Mouse (Mus musculus) stomach, embryonic 16.5 days (tissue): Measurements from ENCODE around the gene Csnk1d. TPM values are rescaled to one million over a fixed set of nuclear protein-coding genes. Genes with fewer than 3 reads are reported as not detected.
A peak's percentile ranks its signal among the peaks of the same experiment; 100 is the strongest.

ENCODE experiments used
- ATAC-seq: fragments of 200-750 bp; cut with Nextera tagmentation; 2 replicates; pipeline ENCODE4 v1.8.0; 2017; ENCODE audit warnings: moderate number of reproducible peaks, moderate TSS enrichment; ENCODE audit not compliant: insufficient read depth, low FRiP score
- H3K27ac ChIP-seq: fragments of 300-500 bp; sonication (generic); 2 replicates; pipeline ENCODE4 v1.5.1; 2014; ENCODE audit warnings: low read length
- H3K27me3 ChIP-seq: fragments of 300-500 bp; sonication (generic); 2 replicates; pipeline ENCODE4 v1.6.1; 2014; ENCODE audit warnings: low read length, control low read depth, mixed read lengths; ENCODE audit not compliant: control insufficient read depth, insufficient read depth
- H3K36me3 ChIP-seq: fragments of 300-500 bp; sonication (generic); 2 replicates; pipeline ENCODE4 v1.6.1; 2014; ENCODE audit warnings: low read length; ENCODE audit not compliant: control insufficient read depth, insufficient read depth
- H3K4me1 ChIP-seq: fragments of 300-500 bp; sonication (generic); 2 replicates; pipeline ENCODE4 v1.6.1; 2014; ENCODE audit warnings: low read length, control low read depth, mixed read lengths; ENCODE audit not compliant: control insufficient read depth, insufficient read depth
- H3K4me2 ChIP-seq: fragments of 300-500 bp; sonication (generic); 2 replicates; pipeline ENCODE4 v1.6.1; 2014; ENCODE audit warnings: low read depth, low read length, mixed read lengths
- H3K4me3 ChIP-seq: fragments of 300-500 bp; sonication (generic); replicated peaks from 2 replicates; pipeline ENCODE4 v1.5.1; 2014; ENCODE audit warnings: mild to moderate bottlenecking, low read length
- H3K9ac ChIP-seq: fragments of 300-500 bp; sonication (generic); 2 replicates; pipeline ENCODE4 v1.6.1; 2014; ENCODE audit warnings: low read length
- H3K9me3 ChIP-seq: fragments of 300-500 bp; sonication (generic); replicated peaks from 2 replicates; pipeline ENCODE4 v1.6.1; 2016; ENCODE audit warnings: low read length, control low read depth; ENCODE audit not compliant: control insufficient read depth
- WGBS: fragments of 180-500 bp; shearing (Covaris S2); extraction: QIAGEN DNeasy Blood & Tissue Kit; methylation state at CpG from one replicate; pipeline ENCODE4 v1.1.7; 2014; 5-methylcytosine and 5-hydroxymethylcytosine counted together
- polyA plus RNA-seq: library from polyadenylated mRNA; unstranded; fragments of >200 nt; fragmentation: Nextera tagmentation; extraction: Ambion mirVana; gene quantifications from 2 replicates; pipeline ENCODE4 v1.2.1, GENCODE M21; 2015

Csnk1d gene
- polyA plus RNA-seq, 1 experiment from 2014 or later: 104 TPM

GRCm38 (mm10) chr11:120951237-120951636 lies 39.9 kb downstream of the Csnk1d start:
- H3K4me1 ChIP-seq: peaks cover 32% of the 10 kb centered on the region
- peak overlapping the region; percentile 48 for H3K9ac ChIP-seq
- peak overlapping the region; percentile 67 for H3K27ac ChIP-seq
- ATAC-seq: no peak
- H3K36me3 ChIP-seq: peaks cover 4% of the 10 kb centered on the region; the same call in 1 of the 2 replicates
- H3K4me2 ChIP-seq: peak overlapping the region; percentile 81
- no peaks in the 10 kb centered on the region; the same call in 1 of the 2 replicates for H3K27me3 ChIP-seq
- WGBS: 27% methylated on average over 8 of the region's 8 CpGs
- H3K9me3 ChIP-seq: no peaks in the 10 kb centered on the region
- peak overlapping the region; percentile 56 for H3K4me3 ChIP-seq

GRCm38 (mm10) chr11:120950281-120951202 lies 40.6 kb downstream of the Csnk1d start:
- Histone ChIP-seq H3K9me3 (no peaks in the 10 kb centered on the region), H3K27me3 (no peaks in the 10 kb centered on the region; the same call in 1 of the 2 replicates), H3K36me3 (no peaks in the 10 kb centered on the region), H3K4me2 (peak overlapping the region; percentile 81), H3K9ac (peak overlapping the region; percentile 76), H3K27ac (peak overlapping the region; percentile 67), H3K4me1 (peaks cover 32% of the 10 kb centered on the region), H3K4me3 (peak overlapping the region; percentile 56)
- 3% methylated on average over 39 of the region's 39 CpGs for WGBS
- peak; percentile 90 for ATAC-seq

DNA sequence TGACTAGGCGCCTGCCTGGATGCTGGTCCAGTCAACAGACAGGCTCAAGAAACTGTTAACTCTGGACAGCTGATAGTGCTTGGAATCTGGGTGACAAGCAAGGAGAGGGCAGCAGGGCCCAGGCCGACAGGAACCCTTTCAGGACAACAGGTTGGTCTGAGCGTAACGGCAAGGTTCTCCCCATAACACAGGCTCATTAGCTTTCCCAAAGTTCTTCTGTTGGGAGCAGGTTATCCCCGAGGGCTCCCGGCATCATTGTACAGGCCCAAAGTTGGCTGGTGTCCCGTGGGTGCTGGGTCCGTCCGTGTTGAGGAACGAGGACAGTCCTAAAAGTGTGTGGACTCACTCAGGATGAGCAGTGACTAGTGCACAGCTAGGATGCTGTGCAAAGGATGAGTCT lies 41.3 kb downstream of the Csnk1d start:
- ATAC-seq: no peak
- peak overlapping the region; percentile 47 for H3K27ac ChIP-seq

DNA sequence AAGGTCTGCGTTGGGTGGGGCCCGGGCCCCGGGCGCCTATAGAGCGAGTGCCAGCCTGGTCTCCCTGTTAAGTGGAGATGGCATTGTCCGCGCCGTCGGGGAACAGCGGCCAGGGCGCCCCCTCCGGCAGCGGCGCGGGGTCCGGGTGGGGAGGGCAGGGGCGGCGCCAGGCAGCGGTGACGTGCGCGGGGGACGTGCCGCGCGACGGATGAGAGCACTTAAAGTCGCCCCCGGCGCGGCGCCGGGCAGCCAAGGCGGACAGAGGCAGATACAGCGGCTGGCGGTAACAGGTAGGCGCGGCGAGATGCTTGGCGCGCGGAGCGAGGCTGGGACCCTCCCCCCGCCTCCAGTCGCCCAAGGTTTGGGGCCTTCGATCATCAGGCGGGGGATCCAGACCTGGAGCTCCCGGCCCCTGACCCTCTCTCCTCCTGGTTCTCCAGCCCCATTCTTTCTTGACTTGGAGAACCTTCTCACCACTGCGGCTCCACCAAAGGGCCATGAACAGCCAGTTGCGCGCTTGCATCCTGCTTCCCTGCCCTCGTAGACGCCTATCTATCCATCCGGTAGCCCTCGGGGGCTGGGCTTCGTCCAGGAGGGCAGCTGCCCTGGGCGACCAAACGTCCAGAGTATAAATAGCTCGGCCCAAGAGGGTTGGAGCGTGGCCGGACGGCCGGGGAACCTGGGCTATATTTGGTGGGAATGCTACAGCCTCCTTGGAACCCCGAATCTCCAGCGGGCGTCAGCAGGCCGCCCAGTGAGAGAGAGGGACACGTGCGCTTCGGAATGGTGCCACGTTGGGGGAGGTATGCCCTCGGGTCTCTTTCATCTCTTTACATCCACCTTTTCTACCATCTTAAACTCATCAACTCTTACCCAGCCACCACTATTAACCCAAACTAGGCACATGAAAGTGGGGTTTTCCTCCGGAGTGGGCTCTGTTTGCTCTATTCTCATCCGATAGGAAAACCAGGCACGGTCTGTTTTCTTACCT lies 42.0 kb downstream of the Csnk1d start:
- 6% methylated on average over 70 of the region's 75 CpGs for WGBS
- no peaks in the 10 kb centered on the region for H3K9me3 ChIP-seq
- H3K9ac ChIP-seq: peak overlapping the region; percentile 76
- peaks cover 27% of the 10 kb centered on the region for H3K4me1 ChIP-seq
- no peaks in the 10 kb centered on the region for H3K36me3 ChIP-seq
- H3K4me3 ChIP-seq: peak overlapping the region; percentile 56
- H3K27ac ChIP-seq: peak overlapping the region; percentile 46; the same call in 1 of the 2 replicates
- H3K27me3 ChIP-seq: no peaks in the 10 kb centered on the region; the same call in 1 of the 2 replicates
- ATAC-seq: peak; percentile 42; the same call in 1 of the 2 replicates
- H3K4me2 ChIP-seq: peak overlapping the region; percentile 81

More for the DNA sequence above, 41.3 kb downstream of the Csnk1d start:
- peaks cover 32% of the 10 kb centered on the region for H3K4me1 ChIP-seq
- H3K9ac ChIP-seq: peak overlapping the region; percentile 76
- H3K36me3 ChIP-seq: no peaks in the 10 kb centered on the region
- H3K4me3 ChIP-seq: peak overlapping the region; percentile 56
- H3K4me2 ChIP-seq: peak overlapping the region; percentile 81
- no peaks in the 10 kb centered on the region for H3K9me3 ChIP-seq
- 39% methylated on average over 10 of the region's 10 CpGs for WGBS
- H3K27me3 ChIP-seq: no peaks in the 10 kb centered on the region; the same call in 1 of the 2 replicates

GRCm38 (mm10) chr11:120948328-120948727 lies 42.8 kb downstream of the Csnk1d start, which contains the start of gene Slc16a3:
Gene Slc16a3 (plus strand): TSS chr11:120948480.
- H3K4me1 ChIP-seq: peaks cover 27% of the 10 kb centered on the region

GRCm38 (mm10) chr11:120945926-120946325 lies 45.2 kb downstream of the Csnk1d start:
- H3K9me3 ChIP-seq: no peaks in the 10 kb centered on the region
- no peak overlapping the region for H3K4me3 ChIP-seq
- no peak overlapping the region for H3K4me2 ChIP-seq
- no peak for ATAC-seq
- H3K4me1 ChIP-seq: peaks cover 17% of the 10 kb centered on the region
- 84% methylated on average over 5 of the region's 5 CpGs for WGBS
- H3K36me3 ChIP-seq: no peaks in the 10 kb centered on the region
- H3K9ac ChIP-seq: no peak overlapping the region
- H3K27ac ChIP-seq: no peak overlapping the region
- H3K27me3 ChIP-seq: no peaks in the 10 kb centered on the region; the same call in 1 of the 2 replicates

More at GRCm38 (mm10) chr11:120948328-120948727, 42.8 kb downstream of the Csnk1d start, which contains the start of gene Slc16a3:
- ATAC-seq: no peak
- H3K9me3 ChIP-seq: no peaks in the 10 kb centered on the region
- peak within 1 kb of the TSS; percentile 56 for H3K4me3 ChIP-seq
- peak within 1 kb of the TSS; percentile 81 for H3K4me2 ChIP-seq
- peak within 1 kb of the TSS; percentile 76 for H3K9ac ChIP-seq
- 20% methylated on average over 12 of the region's 12 CpGs for WGBS
- H3K27ac ChIP-seq: peak within 1 kb of the TSS; percentile 46; the same call in 1 of the 2 replicates
- H3K36me3 ChIP-seq: no peaks in the 10 kb centered on the region
- H3K27me3 ChIP-seq: no peaks in the 10 kb centered on the region; the same call in 1 of the 2 replicates

GRCm38 (mm10) chr11:120945266-120945665 lies 45.9 kb downstream of the Csnk1d start:
- Histone ChIP-seq H3K27ac (no peak overlapping the region), H3K4me3 (no peak overlapping the region), H3K27me3 (no peaks in the 10 kb centered on the region; the same call in 1 of the 2 replicates), H3K4me2 (no peak overlapping the region), H3K36me3 (no peaks in the 10 kb centered on the region), H3K9ac (no peak overlapping the region), H3K4me1 (peaks cover 12% of the 10 kb centered on the region; the same call in 1 of the 2 replicates), H3K9me3 (no peaks in the 10 kb centered on the region)
- no peak for ATAC-seq
- 72% methylated on average over 7 of the region's 7 CpGs for WGBS

DNA sequence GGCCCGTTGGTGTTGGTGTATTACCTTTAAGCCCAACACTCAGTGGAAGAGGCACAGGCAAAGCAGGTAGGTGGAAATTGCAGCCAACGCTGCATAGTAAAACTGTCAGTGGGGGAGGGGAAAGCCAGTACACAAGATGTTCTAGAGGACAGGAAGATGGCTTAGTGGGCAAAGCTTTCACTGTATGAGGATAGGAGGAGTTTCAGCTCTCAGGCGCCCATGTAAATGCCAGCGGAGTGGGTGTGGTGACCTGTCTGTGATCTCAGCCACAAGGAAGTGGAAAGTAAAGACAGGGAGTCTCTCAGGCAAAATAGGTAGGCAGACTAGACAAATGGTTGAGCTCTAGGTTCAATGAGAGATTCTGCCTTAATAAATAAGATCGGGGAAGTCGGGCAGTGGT lies 50.2 kb downstream of the Csnk1d start:
- Histone ChIP-seq H3K9me3 (no peaks in the 10 kb centered on the region), H3K4me2 (no peak overlapping the region)
- 83% methylated on average over 6 of the region's 6 CpGs for WGBS

More for the DNA sequence above, 50.2 kb downstream of the Csnk1d start:
- no peak for ATAC-seq
- Histone ChIP-seq H3K27ac (no peak overlapping the region), H3K9ac (no peak overlapping the region), H3K36me3 (no peaks in the 10 kb centered on the region), H3K27me3 (no peaks in the 10 kb centered on the region), H3K4me3 (no peak overlapping the region), H3K4me1 (no peaks in the 10 kb centered on the region)
